Mouse (Mus musculus) inflammation-experienced regulatory T-cells, adult 6 months (primary cell): Measurements from ENCODE around the gene Foxd1. TPM values are rescaled to one million over a fixed set of nuclear protein-coding genes. Genes with fewer than 3 reads are reported as not detected.
A peak's percentile ranks its signal among the peaks of the same experiment; 100 is the strongest.

Experiments
- ATAC-seq: one replicate; pipeline ENCODE4 v1.8.0; 2017
- polyA plus RNA-seq, 3 experiments: library from polyadenylated mRNA; unstranded; fragments of 100-300 nt; shearing (Covaris generic); gene quantifications; one replicate each; pipeline ENCODE4 v1.2.1; 2017

Foxd1 gene
- not detected for polyA plus RNA-seq

DNA sequence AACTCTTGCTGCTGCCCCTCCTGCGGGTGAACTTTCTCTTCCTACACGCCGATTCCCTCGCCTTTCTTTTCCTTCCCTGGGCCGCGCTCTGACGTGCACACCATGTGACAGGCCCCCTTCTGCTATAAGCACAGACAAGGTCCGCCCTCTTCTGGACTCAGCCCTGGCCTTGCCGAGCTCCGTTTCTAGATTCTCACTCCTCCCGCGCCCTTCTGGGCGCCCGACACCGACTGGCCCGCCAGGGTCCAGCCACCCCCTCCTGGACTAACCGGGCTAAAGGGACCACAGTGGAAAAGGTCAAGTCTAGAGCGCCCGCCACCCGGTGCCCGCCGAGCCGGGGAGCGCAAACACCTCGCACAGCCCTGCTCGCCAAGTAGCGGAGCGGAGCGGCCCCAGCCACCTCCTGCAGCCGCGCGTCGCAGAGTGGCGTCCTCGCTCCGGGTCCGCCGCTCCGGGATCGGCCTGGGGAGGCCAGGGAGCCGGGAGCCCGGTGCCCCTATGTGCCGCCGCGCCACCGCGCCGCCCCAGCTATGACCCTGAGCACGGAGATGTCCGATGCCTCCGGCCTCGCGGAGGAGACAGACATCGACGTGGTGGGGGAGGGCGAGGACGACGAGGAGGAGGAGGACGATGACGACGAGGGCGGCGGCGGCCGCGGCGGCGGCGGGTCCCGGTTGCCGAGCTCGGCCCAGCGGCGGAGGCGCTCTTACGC lies at the start of gene Foxd1:
Gene Foxd1, plus strand, starts transcription at position 153 of the 712 bp plus-strand sequence.
- peak; percentile 20 for ATAC-seq

DNA sequence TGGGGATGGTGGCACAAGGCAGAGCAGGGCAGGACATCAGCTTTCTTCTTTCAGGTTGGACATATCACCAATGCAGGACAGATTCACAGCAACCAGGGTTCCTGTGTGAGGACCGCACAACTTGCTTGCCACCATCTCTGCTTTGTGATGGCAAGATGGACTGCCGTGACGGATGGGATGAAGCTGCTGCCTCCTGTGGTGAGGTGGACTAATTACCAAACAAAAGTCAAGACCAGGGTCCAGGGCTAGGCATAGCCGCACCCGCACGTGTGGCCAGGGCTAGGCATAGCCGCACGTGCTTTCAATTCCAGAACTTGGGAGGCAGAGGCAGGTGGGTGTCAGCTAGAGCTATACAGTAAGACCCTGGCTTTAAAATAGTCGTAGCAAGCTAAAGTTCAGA lies 48.8 kb upstream of the Foxd1 start:
- no peak for ATAC-seq

DNA sequence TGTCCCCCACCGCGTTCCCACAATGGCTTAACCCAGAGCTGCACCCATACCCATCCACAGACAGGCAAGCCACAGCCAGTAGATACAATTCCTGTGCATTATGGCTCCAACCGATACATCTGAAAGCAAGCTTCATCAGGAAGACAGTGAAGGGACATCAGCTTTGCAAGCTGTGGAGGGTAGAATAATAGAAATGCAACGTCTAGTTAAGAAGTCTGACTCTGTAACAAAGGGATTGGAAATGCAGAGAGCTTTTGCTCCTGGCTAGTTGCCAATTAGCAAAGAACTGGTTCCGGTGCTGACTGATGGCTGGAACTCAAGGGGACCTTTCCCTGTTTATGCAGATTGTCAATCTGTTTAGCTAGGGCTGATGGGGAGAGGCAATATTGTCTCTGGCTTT lies 47.6 kb upstream of the Foxd1 start:
- ATAC-seq: no peak

DNA sequence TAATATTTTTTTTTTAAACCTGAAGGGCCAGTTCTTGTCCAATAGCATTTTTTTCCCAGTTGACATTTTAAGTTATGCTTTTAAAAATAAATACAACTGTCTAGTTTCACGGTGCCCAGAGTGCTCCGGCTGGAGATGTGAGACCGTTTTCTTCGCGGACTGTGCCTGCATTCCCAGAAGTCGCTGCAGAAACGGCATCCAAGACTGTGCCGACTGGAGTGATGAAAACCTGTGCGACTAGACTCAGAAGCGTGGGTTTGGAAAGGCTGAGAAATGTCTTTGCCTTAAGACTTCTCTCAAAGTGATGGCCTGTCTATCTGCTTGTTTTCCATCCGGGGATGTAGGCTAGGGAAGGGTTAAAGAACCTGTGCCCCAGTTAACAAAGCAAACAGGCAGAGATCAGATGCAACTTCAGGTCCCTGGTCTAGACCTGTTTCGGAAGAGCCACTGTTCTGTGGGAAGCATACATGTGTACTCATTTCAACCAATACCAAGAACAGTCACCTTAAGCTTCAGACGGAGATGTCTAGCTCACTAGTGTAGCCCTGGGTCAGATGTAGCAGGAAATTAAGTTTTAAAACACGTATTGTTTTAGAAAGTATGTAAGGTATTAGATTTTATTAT lies 47.1 kb upstream of the Foxd1 start:
- no peak for ATAC-seq

DNA sequence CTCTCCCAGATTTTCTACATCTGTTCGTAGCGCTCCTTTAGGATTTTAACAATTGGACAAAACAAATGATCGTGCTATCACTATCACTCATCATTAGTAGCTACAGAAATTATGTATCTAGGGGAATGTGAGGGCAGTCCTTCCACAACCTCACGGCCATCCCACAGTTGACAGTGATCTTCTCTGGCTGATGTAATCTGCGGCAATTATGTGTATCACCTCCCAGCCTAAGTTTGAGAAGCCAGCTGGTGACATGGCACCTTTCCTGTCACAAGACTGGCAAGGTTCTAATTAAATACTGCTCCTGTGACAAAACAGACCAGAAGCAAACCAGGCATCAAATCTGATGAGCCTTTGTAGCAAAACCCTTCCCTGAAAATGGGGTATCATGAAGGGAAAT lies 46.0 kb upstream of the Foxd1 start:
- no peak for ATAC-seq

DNA sequence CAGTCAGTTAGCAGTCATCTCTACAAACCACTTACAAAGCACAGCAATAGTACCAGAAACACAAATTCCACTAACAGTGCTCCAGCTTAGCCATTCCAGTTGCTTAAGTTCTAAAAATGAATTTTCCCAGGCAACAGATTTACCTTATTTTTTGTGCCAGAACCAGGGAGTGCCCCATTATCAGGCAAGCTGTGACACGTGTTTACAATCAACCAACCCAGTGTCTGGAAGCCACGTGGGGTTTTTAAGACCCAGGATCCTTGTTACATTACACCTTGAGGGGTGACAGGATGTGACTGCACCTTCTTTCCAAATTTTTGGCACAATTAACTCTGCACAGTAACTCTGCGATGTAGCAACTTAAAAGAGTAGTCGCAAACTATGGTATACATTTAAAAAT lies 45.3 kb upstream of the Foxd1 start:
- no peak for ATAC-seq

DNA sequence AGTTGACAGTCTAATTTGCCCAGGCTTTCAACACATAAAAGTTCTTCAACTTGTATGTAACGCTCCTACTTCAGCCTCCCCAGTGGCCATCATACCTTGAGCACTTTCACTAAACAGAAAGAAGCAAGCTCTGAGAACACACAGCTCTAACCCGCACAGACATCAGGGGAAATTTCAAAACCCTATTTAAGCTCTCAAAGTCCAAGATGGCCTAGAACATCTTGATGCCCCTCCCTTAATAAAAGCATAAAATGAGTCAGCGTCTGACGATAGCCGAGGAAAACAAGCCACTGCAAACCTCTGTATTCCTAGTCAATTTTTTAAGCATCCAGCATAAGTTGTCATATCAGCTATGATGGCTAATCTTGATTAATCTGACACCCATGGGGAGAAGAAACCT lies 42.4 kb upstream of the Foxd1 start:
- ATAC-seq: no peak

DNA sequence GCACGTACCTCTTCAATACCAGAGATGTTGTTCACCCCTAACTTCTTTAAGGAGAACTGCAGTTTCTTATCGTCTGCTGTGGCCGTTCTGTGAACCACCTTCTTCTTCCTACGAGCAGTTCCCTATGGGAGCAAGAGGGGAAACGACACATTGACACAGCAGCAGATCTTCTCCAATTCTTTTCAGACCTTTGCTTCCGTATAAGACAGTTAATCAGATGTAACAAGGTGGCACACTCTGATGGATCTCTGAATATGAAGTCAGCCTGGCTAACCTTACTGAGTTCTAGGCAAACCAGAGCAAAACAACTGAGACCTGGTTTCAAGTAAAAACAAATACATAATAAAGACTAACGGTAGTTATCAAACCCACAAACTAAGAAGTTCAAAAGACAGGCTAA lies 40.4 kb upstream of the Foxd1 start:
- ATAC-seq: no peak

DNA sequence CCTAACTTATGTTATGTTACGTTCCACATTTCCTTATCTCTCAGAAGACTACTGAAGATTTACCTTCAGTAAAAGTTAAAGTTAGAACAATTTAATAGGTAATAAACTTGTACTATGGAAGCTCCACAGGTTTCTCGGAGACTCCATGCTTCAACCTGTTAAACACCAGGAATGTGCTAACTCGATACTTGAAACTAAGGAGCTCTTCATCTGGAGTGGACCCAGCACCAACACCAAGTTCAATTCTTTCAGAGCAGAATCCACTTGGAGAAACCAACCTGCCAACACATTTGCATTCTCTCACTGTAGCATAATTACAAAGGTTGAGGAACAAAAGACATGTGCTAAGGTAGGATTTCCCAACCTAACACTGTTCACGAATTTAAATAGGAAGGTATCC lies 38.9 kb upstream of the Foxd1 start:
- ATAC-seq: no peak

DNA sequence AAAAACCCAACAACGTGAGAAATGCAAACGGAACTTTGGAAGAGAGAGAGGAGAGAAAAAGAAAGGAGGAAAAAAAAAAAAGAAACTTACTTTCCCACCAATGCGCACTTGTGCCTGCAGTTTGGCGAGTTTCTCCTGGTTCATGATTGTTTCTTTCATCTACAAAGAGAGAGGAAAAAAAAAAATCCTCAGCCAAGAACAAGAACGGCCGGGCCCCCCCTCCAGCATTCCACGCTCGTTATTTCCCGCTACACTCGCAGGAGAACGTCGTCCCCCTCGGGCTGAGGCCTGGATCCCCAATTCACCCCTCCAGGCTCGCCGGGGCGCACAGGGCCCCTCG lies 37.9 kb upstream of the Foxd1 start:
- no peak for ATAC-seq

DNA sequence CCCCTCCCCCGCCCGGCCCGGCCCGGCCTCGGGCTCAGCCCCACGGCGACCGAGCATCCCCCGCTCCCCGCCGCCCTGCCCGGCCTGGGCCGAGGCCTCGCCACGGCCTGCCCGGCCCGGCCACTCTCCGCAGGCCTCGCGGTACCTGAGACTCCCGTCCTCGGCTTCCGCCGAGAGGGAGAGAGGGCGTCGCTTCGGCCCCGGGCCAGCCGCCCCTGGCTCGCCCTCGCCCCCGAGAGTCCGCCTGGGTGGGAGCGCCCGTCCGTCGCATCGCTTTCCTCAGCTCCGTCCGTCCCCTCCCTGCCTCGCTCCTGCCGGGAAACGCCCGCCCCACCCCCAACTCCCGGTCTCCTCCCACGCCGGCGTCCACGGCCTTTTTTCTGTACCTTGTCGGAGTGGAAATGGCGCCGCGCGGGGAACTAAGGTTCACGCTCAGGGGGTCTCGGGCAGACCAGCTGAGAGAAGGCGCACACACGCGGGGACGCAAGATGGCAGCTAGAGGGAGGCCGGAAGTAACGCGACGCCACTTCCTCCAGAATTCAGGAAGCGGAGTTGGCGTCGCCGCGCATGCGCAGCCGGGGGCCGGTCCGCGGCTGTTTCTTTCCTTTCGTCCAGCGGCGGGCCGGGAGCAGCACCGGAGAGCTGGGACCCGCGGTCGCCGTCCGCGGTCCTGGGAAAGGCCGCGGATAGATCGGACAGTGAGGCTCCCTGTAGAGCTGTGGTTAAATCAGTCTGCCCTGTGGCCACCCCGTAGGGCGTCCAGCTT lies 37.4 kb upstream of the Foxd1 start, which contains the start of gene Btf3:
Gene Btf3, minus strand, starts transcription at position 527 of the 766 bp plus-strand sequence.
- ATAC-seq: peak; percentile 89

DNA sequence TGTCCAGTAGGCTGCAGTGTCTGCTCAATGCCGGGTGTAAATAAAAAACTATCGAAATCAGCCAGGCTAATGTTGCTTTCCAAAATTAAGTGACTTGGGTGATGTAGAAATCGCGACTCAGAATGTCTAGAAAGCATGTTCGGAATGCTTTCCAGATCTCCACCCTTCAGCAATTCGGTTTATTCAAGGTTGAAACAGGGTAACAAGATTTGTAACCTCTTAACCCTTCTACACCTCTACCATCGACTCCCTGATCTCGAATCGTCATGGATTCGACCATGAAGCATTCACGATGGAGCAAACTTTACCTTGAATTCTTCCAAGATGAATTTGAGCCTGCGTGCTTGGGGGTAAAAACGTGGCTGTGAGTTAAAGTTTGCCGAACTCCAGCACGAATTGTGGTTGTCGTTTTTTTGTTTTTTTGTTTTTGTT lies 36.8 kb upstream of the Foxd1 start:
- peak; percentile 35 for ATAC-seq

DNA sequence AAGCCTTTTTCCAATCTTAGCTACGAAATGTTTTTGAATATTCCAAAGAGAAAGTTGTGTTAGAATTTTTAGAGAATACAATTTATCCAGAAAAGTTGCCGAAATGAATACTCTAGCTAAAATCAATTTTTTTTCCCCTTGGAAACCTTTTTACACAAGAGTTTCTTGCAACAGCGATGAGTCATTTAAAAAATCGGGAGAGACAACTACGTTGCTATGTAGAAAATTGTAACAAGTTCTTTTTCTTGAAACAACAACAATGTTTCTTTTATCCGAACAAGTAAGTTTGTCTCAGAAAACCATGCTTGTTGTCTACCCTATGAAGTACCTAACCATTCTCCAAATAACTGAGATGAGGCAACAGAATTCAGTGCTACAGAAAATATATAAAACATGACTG lies 36.1 kb upstream of the Foxd1 start:
- ATAC-seq: no peak

DNA sequence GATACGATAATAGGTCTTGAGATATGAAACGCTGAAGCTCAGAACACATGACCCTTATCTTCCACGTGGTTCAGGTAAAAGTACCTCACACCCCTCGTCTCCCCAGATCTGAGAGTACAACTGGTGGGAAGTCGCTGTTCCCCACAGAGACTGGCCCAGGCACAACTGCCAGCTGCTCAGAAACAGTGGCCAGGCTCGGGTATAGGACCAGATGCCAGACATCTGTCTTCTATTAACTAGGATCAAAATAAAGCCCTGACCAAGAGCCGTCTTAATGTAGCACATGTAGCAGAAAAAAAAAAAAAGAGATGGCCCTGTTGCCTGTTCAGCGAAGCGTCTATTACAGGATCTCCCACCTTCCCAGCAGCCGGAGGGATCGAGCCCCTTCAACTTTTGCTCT lies 29.0 kb upstream of the Foxd1 start:
- ATAC-seq: no peak

DNA sequence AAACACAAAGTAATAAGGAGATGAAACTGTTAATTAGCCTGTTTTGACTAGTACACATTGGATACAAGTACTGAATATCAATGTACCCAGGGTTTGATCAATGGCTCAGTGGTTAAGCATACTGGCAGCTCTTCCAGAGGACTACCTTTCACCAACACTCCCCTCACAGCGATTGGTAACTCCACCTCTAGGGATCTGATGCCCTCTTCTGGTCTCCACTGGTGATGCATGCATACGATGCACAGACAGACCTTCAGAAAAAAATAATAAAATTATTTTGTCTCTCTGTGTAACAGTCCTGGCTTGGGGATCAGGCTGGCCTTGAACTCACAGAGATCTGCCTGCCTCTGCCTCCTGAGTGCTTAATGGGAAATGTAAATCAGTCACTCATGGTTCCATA lies 21.9 kb upstream of the Foxd1 start:
- ATAC-seq: peak; percentile 64

DNA sequence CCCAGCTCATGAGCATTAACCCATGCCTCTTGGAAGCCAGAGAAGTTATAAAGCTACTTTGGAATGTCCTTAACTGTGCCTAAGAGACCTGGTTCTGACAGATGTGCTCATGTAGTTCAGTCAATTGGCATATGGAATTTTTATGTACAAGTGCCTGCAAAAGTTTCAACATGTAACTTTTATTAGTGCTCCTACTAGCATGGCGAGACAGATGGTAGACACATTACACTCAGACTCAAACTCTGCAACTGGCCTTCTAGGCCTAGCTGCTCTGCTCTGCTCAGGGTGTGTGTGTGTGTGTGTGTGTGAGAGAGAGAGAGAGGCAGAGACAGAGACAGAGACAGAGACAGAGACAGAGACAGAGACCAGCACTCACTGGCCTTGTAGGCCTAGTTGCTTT lies 17.8 kb upstream of the Foxd1 start:
- ATAC-seq: no peak

DNA sequence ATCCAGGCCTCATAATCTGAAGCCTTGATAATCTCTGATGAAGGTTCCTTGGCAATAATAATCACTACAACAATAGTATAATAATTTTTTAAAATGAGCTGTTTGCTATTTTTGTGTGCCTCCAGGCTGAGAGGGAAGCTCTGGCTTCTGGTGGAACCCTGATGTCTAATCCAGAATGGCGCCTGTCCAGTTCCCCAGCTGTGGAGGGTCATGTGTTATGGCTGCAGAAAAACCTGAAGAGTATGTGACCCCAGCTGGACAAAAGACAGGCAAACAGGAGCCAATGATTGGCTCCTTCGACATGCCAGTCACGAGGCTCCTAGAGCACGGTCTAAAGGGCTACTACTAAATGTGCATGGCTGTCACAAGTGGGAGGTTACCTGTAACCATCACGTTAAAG lies 13.5 kb upstream of the Foxd1 start:
- no peak for ATAC-seq

DNA sequence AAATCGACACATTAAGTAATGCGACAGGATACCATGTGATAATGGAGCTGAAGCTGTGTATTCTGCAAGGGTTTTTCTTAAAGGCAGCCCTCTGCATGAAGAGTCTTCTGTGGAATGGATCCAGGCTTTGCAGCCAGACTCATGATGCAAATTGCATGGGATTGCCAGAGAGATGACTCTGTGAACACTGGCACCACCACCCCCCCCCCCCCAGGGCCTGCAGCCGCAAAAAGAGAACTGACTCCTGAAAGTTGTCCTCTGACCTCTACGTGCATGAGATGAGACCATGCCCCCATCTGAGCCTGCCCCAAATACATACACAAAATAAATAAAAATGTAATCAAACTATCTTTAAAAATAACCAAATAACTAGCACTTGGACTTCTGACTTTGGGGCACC lies 4.6 kb upstream of the Foxd1 start:
- no peak for ATAC-seq

DNA sequence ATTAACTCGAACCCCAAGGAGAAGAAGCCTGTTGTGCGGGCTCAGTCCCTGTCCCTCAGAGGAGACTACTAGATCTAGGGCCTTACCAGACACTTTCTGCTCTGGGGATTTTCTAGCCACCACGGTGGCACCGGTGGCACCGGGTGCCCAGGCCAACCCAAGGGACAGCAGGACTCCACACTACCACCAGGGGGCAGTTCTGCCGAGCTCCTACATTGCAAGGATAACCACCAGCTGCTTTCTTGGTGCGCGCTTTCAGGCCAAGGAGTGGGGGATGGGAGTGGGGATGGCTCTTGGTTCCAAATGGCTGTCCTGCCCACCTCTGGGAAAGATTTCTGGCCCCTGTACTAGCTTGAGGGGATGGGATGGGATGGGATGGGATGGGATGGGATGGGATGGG lies 2.5 kb upstream of the Foxd1 start:
- ATAC-seq: no peak

DNA sequence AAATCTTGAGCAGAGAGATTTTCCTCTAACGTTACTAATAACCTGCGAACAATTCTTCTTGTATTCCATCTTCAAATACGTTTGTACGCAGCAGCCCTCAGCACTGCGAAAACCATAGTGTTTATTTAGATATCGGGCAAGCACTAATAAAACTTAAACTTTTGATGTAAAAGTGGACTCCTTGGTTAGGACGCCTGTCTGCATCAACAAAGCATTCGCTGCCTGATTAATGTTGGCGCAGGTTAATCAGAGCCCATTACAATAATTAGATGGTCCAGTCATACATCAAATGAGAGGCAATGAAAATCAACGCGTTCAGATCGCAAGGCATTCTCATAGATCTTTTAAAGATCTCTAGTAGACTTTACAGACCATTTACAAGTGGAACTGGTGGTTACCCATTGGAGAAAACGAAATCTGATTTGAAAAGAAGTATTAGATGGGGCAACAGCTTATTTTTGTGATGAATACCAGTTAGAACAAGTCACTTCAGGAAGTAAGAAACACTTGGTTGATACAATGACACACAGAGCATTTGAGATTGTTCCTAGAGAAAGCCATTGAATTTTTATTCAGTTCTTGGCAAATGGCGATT lies 1.6 kb upstream of the Foxd1 start:
- no peak for ATAC-seq

DNA sequence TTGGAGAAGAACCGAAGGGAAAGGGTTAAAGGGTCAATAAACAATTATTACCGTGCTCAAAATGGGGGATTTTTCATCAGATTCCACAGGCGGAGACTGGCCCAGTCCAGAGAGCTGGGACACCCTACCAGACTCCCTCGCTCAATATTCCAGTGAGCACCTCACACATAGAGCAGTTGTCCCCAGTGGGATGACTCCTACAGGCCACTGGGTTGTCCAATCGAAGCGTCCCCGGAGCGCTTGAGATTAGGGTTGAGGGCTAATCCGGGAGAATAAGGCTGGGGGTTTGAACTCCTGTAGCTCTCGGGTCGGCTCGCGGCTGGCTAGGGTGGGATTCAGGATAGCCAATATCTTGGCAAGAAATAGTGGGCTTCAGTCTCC lies 343 bp upstream of the Foxd1 start:
- ATAC-seq: no peak

DNA sequence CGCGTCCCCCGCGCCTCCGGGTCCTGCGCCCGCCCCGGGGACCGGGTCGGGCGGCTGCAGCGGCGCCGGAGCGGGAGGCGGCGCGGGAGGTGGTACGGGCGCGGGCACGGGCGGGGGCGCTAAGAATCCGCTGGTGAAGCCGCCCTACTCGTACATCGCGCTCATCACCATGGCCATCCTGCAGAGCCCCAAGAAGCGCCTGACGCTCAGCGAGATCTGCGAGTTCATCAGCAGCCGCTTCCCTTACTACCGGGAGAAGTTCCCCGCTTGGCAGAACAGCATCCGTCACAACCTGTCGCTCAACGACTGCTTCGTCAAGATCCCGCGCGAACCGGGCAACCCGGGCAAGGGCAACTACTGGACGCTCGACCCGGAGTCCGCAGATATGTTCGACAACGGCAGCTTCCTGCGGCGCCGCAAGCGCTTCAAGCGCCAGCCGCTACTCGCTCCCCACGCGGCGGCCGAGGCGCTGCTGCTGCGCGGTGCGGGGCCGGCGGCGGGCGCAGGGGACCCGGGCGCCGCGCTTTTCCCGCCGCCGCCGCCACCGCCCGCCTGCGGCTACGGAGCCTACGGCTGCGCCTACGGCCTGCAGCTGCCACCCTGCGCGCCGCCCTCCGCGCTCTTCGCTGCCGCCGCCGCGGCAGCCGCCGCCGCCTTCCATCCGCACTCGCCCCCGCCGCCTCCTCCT lies 973 bp downstream of the Foxd1 start:
- ATAC-seq: peak; percentile 24

DNA sequence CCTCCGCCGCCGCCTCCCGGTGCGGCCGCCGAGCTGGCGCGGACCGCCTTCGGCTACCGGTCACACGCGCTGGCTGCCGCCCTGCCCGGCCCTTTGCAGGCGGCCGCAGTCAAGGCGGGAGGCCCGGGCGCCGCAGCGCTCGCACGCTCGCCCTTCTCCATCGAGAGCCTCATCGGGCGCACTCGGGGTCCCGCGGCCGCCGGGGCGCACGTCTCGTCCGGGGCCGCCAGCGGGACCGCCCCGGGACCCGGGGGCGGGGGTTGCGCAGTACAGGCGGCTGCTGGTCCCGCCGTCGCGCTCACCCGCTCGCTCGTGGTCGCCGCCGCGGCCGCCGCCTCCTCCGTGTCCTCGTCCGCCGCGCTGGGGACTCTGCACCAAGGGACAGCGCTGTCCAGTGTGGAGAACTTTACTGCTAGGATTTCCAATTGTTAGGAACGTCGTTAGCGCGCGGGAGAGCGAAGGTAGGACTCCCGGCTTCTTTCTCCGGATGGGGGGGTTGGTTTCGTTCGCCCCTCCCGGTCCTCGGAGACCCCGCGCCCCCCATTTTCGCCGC lies 1.6 kb downstream of the Foxd1 start:
- no peak for ATAC-seq
